In genomic region chr2:160537319-160537719, GRCm38 (mm10) we compare ENCODE assay signal across 17 mouse cellular contexts.
DNase-seq lines count a peak whose midpoint lies in the region; ATAC-seq and TF ChIP-seq lines count a peak whose summit lies in the region.
"Had no signal": no experiment of that assay in that cellular context is flagged by ENCODE, and none has a peak within 500 bp of the region (broad histone marks: within the 10 kb centered on the region; RNA-seq: fewer than 3 reads in every experiment).

No protein-coding gene starts in this region.

- WGBS in heart, embryonic 10.5 days = 20% methylated on average over 8 of the region's 8 CpGs
- WGBS in kidney, embryonic 15.5 days = 14% methylated on average over 8 of the region's 8 CpGs
- WGBS in kidney, adult 2 months = 38% methylated on average over 8 of the region's 8 CpGs
- WGBS in limb, embryonic 10.5 days = 22% methylated on average over 8 of the region's 8 CpGs

- in situ Hi-C loops in Patski (cut with MboI; ENCODE audit: low pct_unique_long_range_greater_than_20kb) = no loop called here

- CTCF ChIA-PET in Patski (lab: Charles Lee) = interaction anchor here (1.4 kb wide), 1 partner anchor 11 kb away, joined by 3 read pairs; no protein-coding TSS in a partner anchor

- H3K36me3 ChIP-seq in heart, embryonic 10.5 days = no peaks in the 10 kb centered on the region
- no peaks in the 10 kb centered on the region for H3K36me3 ChIP-seq in kidney, embryonic 15.5 days
- no peaks in the 10 kb centered on the region for H3K36me3 ChIP-seq in kidney, adult 2 months (ENCODE audit: control insufficient read depth, insufficient read depth, low read length)
- no peaks in the 10 kb centered on the region for H3K36me3 ChIP-seq in limb, embryonic 10.5 days
- H3K36me3 ChIP-seq: embryonic facial prominence, embryonic 13.5 days; limb, embryonic 15.5 days had no signal

- no peak for DNase-seq in heart, embryonic 10.5 days (ENCODE audit: low spot score)
- DNase-seq in heart, postnatal 4 days = no peak
- no peak for DNase-seq in kidney, adult 2 months
- no peak for DNase-seq in Patski (ENCODE audit: low read depth, low spot score)
- no peak for DNase-seq in limb, embryonic 10.5 days (ENCODE audit: low spot score)
- DNase-seq in adrenal gland, postnatal 36 days = no peak
- no peak for DNase-seq in c-Kit-positive CD71-positive TER-119-positive erythroid progenitor cells, embryonic 14.5 days (ENCODE audit: low spot score)
- DNase-seq: adrenal gland, adult 8-10 months; cerebellum, adult 9-10 months; heart, adult 2 months; right cerebral cortex, postnatal 25 days; thymus, postnatal 14 days had no signal

- ATAC-seq in kidney, embryonic 15.5 days (replicated peaks; ENCODE audit: low FRiP score) = peak; percentile 85
- ATAC-seq in Patski = peak; percentile 44

- H3K27ac ChIP-seq in heart, embryonic 10.5 days = peak overlapping the region; percentile 49
- H3K27ac ChIP-seq in kidney, embryonic 15.5 days = peak overlapping the region; percentile 51; the same call in 1 of the 2 replicates
- no peak overlapping the region for H3K27ac ChIP-seq in kidney, adult 2 months (ENCODE audit: insufficient read depth, low read depth, low read length)
- H3K27ac ChIP-seq in limb, embryonic 10.5 days = 0 out of 2 replicates have a peak overlapping the region, but pooled peaks have one; percentile 25
- H3K27ac ChIP-seq: embryonic facial prominence, embryonic 13.5 days; heart, adult 2 months; left cerebral cortex, adult 2 months; limb, embryonic 15.5 days had no signal

- TF ChIP-seq POLR2A in kidney, adult 2 months (IDR thresholded peaks at IDR 0.05; ENCODE audit: low read depth, low read length) = no peak

- peaks cover 16% of the 10 kb centered on the region for H3K4me1 ChIP-seq in heart, embryonic 10.5 days
- peaks cover 11% of the 10 kb centered on the region for H3K4me1 ChIP-seq in kidney, embryonic 15.5 days
- H3K4me1 ChIP-seq in kidney, adult 2 months (ENCODE audit: control insufficient read depth, insufficient read depth, low read length) = no peaks in the 10 kb centered on the region
- H3K4me1 ChIP-seq in limb, embryonic 10.5 days = peaks cover 21% of the 10 kb centered on the region
- H3K4me1 ChIP-seq: embryonic facial prominence, embryonic 13.5 days; megakaryocyte, embryonic 14.5 days had no signal

- 0 out of 2 replicates have a peak overlapping the region, but pooled peaks have one; percentile 9 for H3K4me2 ChIP-seq in kidney, embryonic 15.5 days
- H3K4me2 ChIP-seq: embryonic facial prominence, embryonic 13.5 days; limb, embryonic 15.5 days had no signal

- 0 out of 2 replicates have a peak, but pooled peaks cover 5% of the 10 kb centered on the region for H3K27me3 ChIP-seq in heart, embryonic 10.5 days (ENCODE audit: insufficient read depth, poor library complexity, severe bottlenecking)
- H3K27me3 ChIP-seq in kidney, embryonic 15.5 days = no peaks in the 10 kb centered on the region
- H3K27me3 ChIP-seq in kidney, adult 2 months (replicated peaks; ENCODE audit: control insufficient read depth, insufficient read depth, low read length) = no peaks in the 10 kb centered on the region
- H3K27me3 ChIP-seq in Patski = no peaks in the 10 kb centered on the region
- H3K27me3 ChIP-seq in limb, embryonic 10.5 days (ENCODE audit: low read depth, poor library complexity, severe bottlenecking) = peaks cover 36% of the 10 kb centered on the region
- H3K27me3 ChIP-seq: embryonic facial prominence, embryonic 13.5 days; limb, embryonic 15.5 days had no signal

- no peak overlapping the region for H3K9ac ChIP-seq in kidney, embryonic 15.5 days
- H3K9ac ChIP-seq: embryonic facial prominence, embryonic 13.5 days; limb, embryonic 15.5 days had no signal

- TF ChIP-seq CTCF in kidney, adult 2 months (conservative IDR thresholded peaks at IDR 0.05; ENCODE audit: insufficient read depth, insufficient read length, low read depth, low read length) = no peak
- TF ChIP-seq CTCF in Patski (IDR thresholded peaks at IDR 0.05) = no peak

- POLR2A ChIA-PET in Patski (lab: Charles Lee) = interaction anchor here (0.6 kb wide), 1 partner anchor 50 kb away, joined by 5 read pairs; no protein-coding TSS in a partner anchor

- H3K4me3 ChIP-seq in heart, embryonic 10.5 days = peak overlapping the region; percentile 18
- no peak overlapping the region for H3K4me3 ChIP-seq in kidney, embryonic 15.5 days (replicated peaks)
- H3K4me3 ChIP-seq in kidney, adult 2 months (ENCODE audit: insufficient read depth, low read depth, low read length) = no peak overlapping the region
- no peak overlapping the region for H3K4me3 ChIP-seq in limb, embryonic 10.5 days
- H3K4me3 ChIP-seq: embryonic facial prominence, embryonic 13.5 days; heart, adult 2 months; left cerebral cortex, adult 2 months; limb, embryonic 15.5 days; megakaryocyte, embryonic 14.5 days had no signal

- H3K9me3 ChIP-seq in heart, embryonic 10.5 days = no peaks in the 10 kb centered on the region
- H3K9me3 ChIP-seq in kidney, embryonic 15.5 days (replicated peaks) = no peaks in the 10 kb centered on the region
- no peaks in the 10 kb centered on the region for H3K9me3 ChIP-seq in limb, embryonic 10.5 days (replicated peaks)
- H3K9me3 ChIP-seq: embryonic facial prominence, embryonic 13.5 days; limb, embryonic 15.5 days had no signal
